Mouse (Mus musculus) common myeloid progenitor, adult 5-6 weeks (primary cell): ENCODE measurements around the gene Vps11. TPM values are rescaled to one million over a fixed set of nuclear protein-coding genes. Genes with fewer than 3 reads are reported as not detected.
"Not testable (repeated sequence)": the region's sequence is repeated elsewhere in the genome, so short reads cannot be mapped to it uniquely, and the experiment has no call there.

Source experiments
- ATAC-seq: replicated peaks from 2 replicates; pipeline ENCODE4 v1.8.0; 2016; ENCODE audit warnings: low read depth, mild to moderate bottlenecking, moderate TSS enrichment, inconsistent platforms; ENCODE audit not compliant: poor library complexity, severe bottlenecking
- total RNA-seq: library from RNA; stranded (forward); fragments of 200-1000, 187-1606 nt; gene quantifications from 2 replicates; pipeline ENCODE4 v1.2.3, GENCODE M21; 2017

Vps11 gene
- total RNA-seq, 1 experiment from 2014 or later = 16.9 TPM

DNA sequence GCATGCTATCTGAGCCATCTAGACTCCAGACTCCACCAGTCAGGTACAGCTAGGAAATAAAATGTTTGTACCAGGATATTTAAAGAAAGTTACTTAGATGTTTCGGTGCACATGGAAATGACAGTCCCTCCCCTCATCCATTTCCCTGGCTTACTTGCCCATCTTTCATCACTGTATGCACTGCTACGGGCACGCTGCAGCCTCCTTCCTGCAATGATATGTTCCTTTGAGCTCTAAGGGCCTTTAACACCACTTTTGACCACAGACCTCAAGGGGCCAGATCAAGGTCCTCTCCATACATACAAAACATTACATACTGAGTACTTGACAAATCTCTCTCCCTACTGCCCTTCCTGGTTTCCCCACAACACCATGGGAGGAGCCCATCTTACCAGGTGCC lies 24.5 kb downstream of the Vps11 start:
- ATAC-seq = no peak

DNA sequence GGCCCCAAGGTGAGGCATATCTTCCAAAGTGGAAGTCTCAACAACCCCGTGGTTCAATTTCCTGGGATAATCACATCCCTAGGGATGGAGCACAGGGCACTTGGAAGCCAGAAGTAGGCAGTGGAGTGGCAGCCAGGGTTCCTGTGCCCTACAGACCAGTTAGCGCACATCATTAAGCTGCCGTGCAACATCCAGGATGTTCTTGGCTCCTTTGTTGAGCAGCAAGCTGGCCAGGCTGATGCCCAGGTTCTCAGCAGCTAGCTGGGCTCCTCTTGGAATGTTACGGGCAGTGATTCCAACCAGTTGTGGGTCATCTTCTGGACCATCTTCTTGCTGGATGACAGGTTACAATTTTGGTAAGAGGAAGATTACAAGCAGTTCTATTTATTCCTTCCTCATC lies 25.0 kb downstream of the Vps11 start:
- ATAC-seq = not testable (repeated sequence)

DNA sequence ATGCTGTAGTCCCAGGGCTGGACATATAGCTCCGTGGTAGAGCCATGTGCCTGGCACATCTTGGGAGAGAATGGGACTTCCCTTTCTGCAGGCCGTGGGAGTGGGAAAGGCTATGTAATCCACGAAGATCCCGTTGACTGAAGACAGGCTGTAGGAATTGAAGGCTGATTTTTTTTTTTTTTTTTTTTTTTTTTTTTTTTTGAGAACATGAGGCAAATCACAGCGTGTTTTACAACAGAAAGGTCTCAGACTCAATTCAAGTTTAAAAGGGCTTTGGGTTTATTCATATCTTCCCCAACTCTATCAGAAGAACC lies 25.4 kb downstream of the Vps11 start:
- no peak for ATAC-seq

DNA sequence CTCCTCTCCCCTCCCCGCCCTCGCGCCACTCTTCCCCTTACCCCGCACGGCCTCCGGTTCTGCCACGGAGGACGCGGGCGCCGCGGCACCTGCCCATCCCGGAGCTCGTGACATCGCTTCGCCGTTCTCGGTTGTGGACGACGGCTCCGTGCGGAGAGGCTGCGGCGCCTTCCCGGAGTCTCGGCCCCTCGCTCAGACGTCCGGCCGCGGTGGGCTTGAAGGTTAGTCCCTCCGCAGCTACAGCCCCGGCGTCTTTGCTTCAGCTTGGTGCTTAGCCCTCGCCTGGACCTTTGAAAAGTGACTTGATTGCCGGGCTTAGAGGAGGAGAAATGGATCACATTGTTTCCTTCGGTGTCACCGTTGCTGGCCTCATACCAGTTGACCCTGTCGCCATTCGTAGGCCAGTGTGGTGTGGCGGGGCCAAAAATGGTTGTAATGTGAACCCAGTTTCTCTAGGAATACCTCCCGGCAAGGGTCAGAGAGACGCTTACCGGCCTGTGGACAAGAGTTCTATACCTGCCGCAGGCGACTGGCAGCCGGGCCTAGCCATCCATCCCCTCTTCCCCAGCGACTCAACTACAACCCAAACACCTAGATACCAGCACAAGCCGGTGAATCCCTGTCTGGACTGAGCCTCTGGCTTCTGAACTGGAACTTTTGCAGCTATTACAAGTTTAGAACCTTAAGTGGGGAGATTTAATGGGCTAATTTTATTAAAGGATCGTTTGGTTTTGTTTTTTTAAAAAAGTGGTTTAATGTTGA lies 26.0 kb downstream of the Vps11 start:
- no peak for ATAC-seq

- ATAC-seq = peak; percentile 90
These were observed 26.8 kb downstream of the Vps11 start, which contains the start of gene H2afx for GRCm38 (mm10) chr9:44334396-44335330. Gene H2afx (plus strand): TSS chr9:44334694.

- ATAC-seq = no peak
These were observed 28.4 kb downstream of the Vps11 start for GRCm38 (mm10) chr9:44332918-44333638.

DNA sequence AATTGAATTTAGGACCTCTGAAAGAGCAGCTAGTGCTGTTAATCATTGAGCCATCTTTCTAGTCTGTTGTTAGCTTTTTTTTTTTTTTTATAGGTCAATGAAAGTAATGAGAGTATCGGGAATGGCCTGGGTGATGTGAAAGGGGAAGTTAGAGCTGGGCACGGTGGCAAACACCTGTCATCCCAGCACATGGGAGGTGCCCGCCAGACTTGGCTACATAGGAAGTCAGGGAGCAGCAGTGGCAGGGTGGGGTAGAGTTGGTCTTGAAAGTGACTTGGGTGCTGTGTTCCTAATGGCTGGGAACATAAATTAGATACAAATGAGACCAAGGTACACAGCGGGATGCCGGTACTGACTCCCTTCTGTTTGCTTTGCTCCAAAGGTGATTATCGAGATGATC lies 30.7 kb downstream of the Vps11 start:
- ATAC-seq = no peak

- no peak for ATAC-seq
These were observed 33.5 kb downstream of the Vps11 start for GRCm38 (mm10) chr9:44327926-44328325.

GRCm38 (mm10) chr9:44327064-44327711 lies 34.3 kb downstream of the Vps11 start:
- peak; percentile 14; the same call in 1 of the 2 replicates for ATAC-seq

- peak; percentile 87 for ATAC-seq
These were observed 35.0 kb downstream of the Vps11 start for GRCm38 (mm10) chr9:44326371-44327063.

GRCm38 (mm10) chr9:44325768-44326370 lies 35.6 kb downstream of the Vps11 start, which contains the start of gene Dpagt1:
Gene Dpagt1 (plus strand): TSS chr9:44326019.
- ATAC-seq = no peak

DNA sequence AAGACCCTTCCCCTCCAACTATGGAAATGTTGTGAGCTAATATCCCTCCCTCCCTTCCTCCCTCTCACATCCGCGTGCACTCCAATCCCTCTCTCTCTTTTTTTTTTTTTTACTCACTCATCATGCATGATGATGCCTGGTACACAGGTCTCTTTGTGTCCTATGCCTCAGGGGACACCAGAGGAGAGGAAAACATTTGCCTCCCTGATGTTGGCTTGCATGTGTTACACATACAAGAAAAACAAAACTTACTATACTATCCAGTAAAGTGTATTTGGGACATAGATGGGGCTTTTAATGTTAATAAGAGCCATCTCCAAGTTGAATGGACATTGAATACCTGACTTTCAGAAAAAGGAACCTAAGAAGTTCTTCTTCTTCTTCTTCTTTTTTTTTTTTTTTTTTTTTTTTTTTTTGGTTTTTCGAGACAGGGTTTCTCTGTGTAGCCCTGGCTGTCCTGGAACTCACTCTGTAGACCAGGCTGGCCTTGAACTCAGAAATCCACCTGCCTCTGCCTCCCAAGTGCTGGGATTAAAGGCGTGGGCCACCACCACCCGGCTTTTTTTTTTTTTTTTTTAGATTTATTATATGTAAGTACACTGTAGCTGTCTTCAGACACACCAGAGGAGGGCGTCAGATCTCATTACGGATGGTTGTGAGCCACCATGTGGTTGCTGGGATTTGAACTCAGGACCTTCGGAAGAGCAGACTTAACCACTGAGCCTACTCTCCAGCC lies 36.3 kb downstream of the Vps11 start:
- not testable (repeated sequence) for ATAC-seq

DNA sequence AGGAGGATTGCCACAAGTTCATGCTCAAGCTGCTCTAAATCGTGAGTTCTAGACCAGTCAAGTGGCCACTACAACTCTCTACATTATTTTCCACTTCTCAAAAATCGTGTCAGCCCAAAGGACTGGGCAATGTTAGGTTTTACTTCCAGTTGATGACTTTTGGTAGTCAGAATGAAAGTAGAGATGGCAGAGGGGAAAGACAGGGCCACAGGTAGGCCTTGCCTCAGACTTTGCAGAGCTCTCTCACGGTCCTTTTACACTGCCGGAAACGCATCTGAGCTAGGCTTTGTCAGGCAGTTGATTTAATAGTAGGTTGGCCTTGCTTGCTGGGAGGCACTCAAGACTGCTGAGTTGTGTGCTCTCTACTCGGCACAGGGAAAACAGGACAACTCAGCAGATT lies 37.3 kb downstream of the Vps11 start:
- no peak for ATAC-seq

GRCm38 (mm10) chr9:44323656-44324055 lies 37.8 kb downstream of the Vps11 start:
- not testable (repeated sequence) for ATAC-seq

GRCm38 (mm10) chr9:44320799-44321133 lies 40.7 kb downstream of the Vps11 start:
- ATAC-seq = no peak

GRCm38 (mm10) chr9:44319887-44320798 lies 41.3 kb downstream of the Vps11 start, which contains the start of gene C2cd2l:
Gene C2cd2l (minus strand): TSS chr9:44320285.
- ATAC-seq = peak; percentile 89
